Mouse (Mus musculus) erythroblast, embryonic 14.5 days (primary cell): ENCODE data around the gene Tmem108.

ENCODE experiments used
- GATA1 ChIP-seq: IDR thresholded peaks from 2 replicates; pipeline ENCODE4 v1.6.1; 2012; ENCODE audit warnings: low read length, inconsistent platforms, mixed read lengths
- TAL1 ChIP-seq: IDR thresholded peaks from 3 replicates; pipeline ENCODE4 v1.6.1; 2012; ENCODE audit warnings: low read length, inconsistent platforms, mixed read lengths

DNA sequence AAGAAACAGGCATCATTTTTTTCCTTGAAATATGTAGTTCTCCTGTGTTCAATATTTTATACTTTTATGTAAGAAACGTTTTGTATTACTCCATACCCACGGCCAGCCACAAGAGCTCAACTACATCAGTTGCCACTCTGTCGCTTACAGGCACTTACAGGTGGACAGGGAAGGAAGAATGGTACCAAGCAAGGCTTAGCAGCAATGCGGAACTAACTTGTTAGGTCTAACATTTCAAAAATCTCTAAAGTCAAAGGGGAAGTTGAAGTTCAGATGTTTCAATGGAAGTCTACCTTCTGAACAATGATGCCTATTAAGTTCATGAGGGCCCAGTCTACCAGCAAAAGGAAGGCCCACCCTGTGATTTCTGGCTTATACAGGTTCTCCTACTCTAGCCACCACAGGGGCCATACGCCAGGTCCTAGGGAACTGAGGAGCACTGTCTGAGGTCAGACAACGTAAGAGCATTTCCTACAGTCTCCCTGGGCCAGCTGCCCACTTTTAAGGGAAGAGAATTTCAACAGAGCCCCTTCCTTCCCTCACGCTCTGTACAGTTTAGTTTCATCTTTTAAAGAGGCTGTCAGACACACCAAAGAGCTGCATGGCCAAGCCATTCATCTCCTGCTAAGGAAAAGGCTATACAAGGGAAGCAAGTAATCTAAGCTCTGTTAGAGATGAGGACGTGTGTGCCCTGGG, 141.0 kb downstream of the Tmem108 start:
- TF ChIP-seq GATA1: no peak
- no peak for TF ChIP-seq TAL1
